Mouse (Mus musculus) liver, postnatal 0 days (tissue): ENCODE measurements at regions not wholly inside any gene's neighbourhood (a gene's known extent, or its start where the extent isn't known, plus 50 kb on each side); places are given as distances from the start of the nearest gene placed in this dataset.

ENCODE experiments used
- ATAC-seq: fragments of 200-750 bp; cut with Nextera tagmentation; 2 replicates; pipeline ENCODE4 v1.8.0; 2017; ENCODE audit warnings: mild to moderate bottlenecking, moderate library complexity
- DNase-seq: peaks from one replicate; pipeline ENCODE4 v3.0.0-alpha.2; 2016
- H3K27ac ChIP-seq: fragments of 300-500 bp; sonication (generic); 2 replicates; pipeline ENCODE4 v1.5.1; 2014; ENCODE audit warnings: antibody characterized with exemption, moderate library complexity, mild to moderate bottlenecking, low read depth
- H3K27me3 ChIP-seq: fragments of 300-500 bp; sonication (generic); 2 replicates; pipeline ENCODE4 v1.6.1; 2014; ENCODE audit warnings: low read length, control low read depth, mixed read lengths; ENCODE audit not compliant: insufficient read depth
- H3K36me3 ChIP-seq: fragments of 300-500 bp; sonication (generic); replicated peaks from 2 replicates; pipeline ENCODE4 v1.6.1; 2014; ENCODE audit warnings: mild to moderate bottlenecking, control low read depth, low read length, moderate library complexity, mixed read lengths; ENCODE audit not compliant: insufficient read depth
- H3K4me1 ChIP-seq: fragments of 300-500 bp; sonication (generic); 2 replicates; pipeline ENCODE4 v1.6.1; 2014; ENCODE audit warnings: antibody characterized with exemption, mild to moderate bottlenecking, control low read depth; ENCODE audit not compliant: insufficient read depth
- H3K4me2 ChIP-seq: fragments of 300-500 bp; sonication (generic); 2 replicates; pipeline ENCODE4 v1.6.1; 2014; ENCODE audit warnings: low read depth, mild to moderate bottlenecking, low read length, moderate library complexity, mixed read lengths
- H3K4me3 ChIP-seq: fragments of 300-500 bp; sonication (generic); 2 replicates; pipeline ENCODE4 v1.5.1; 2014; ENCODE audit warnings: low read depth, low read length
- H3K9ac ChIP-seq: fragments of 300-500 bp; sonication (generic); replicated peaks from 2 replicates; pipeline ENCODE4 v1.6.1; 2014; ENCODE audit warnings: mild to moderate bottlenecking, moderate library complexity
- H3K9me3 ChIP-seq: fragments of 300-500 bp; sonication (generic); 2 replicates; pipeline ENCODE4 v1.6.1; 2016; ENCODE audit warnings: mild to moderate bottlenecking, control low read depth, low read length, mixed read lengths
- CTCF ChIP-seq: sonication (generic); IDR thresholded peaks from 2 replicates; pipeline ENCODE4 v1.5.1; 2016; ENCODE audit warnings: antibody characterized with exemption, low read depth
- EP300 ChIP-seq: IDR thresholded peaks from 2 replicates; pipeline ENCODE4 v1.6.1; 2016; ENCODE audit warnings: antibody characterized with exemption, low read depth, mild to moderate bottlenecking
- WGBS: fragments of 180-500 bp; shearing (Covaris S2); extraction: QIAGEN DNeasy Blood & Tissue Kit; methylation state at CpG from one replicate; pipeline ENCODE4 v1.1.7; 2014; ENCODE audit not compliant: insufficient replicate concordance; 5-methylcytosine and 5-hydroxymethylcytosine counted together

- ATAC-seq (no peak), DNase-seq (no peak)
- no peak overlapping the region for H3K4me3 ChIP-seq
- H3K4me2 ChIP-seq, result no peak overlapping the region
- no peaks in the 10 kb centered on the region for H3K27me3 ChIP-seq
- TF ChIP-seq EP300 (no peak), CTCF (no peak)
- H3K9me3 ChIP-seq, result no peaks in the 10 kb centered on the region
- H3K36me3 ChIP-seq, result no peaks in the 10 kb centered on the region
- H3K27ac ChIP-seq, result no peak overlapping the region
- H3K9ac ChIP-seq, result no peak overlapping the region
- H3K4me1 ChIP-seq, result peaks cover 2% of the 10 kb centered on the region; the same call in 1 of the 2 replicates
- 28% methylated on average over 5 of the region's 5 CpGs for WGBS
Measured at GRCm38 (mm10) chr9:115361191-115361590, 51.0 kb upstream of the Stt3b start.

- H3K4me2 ChIP-seq, result no peak overlapping the region
- DNase-seq (no peak), ATAC-seq (no peak)
- H3K27ac ChIP-seq, result no peak overlapping the region
- H3K36me3 ChIP-seq, result no peaks in the 10 kb centered on the region
- H3K4me3 ChIP-seq, result no peak overlapping the region
- H3K9ac ChIP-seq, result no peak overlapping the region
- H3K4me1 ChIP-seq, result no peaks in the 10 kb centered on the region
- TF ChIP-seq CTCF (no peak), EP300 (no peak)
- no peaks in the 10 kb centered on the region for H3K27me3 ChIP-seq
- H3K9me3 ChIP-seq, result no peaks in the 10 kb centered on the region
- WGBS, result 84% methylated on average over 11 of the region's 11 CpGs
Measured at GRCm38 (mm10) chr9:115361881-115362280, 51.7 kb upstream of the Stt3b start.

GRCm38 (mm10) chr9:115362486-115362885 lies 52.3 kb upstream of the Stt3b start:
- Histone ChIP-seq H3K9ac (no peak overlapping the region), H3K27me3 (no peaks in the 10 kb centered on the region), H3K9me3 (no peaks in the 10 kb centered on the region), H3K4me1 (no peaks in the 10 kb centered on the region), H3K4me3 (no peak overlapping the region), H3K36me3 (no peaks in the 10 kb centered on the region), H3K4me2 (no peak overlapping the region), H3K27ac (no peak overlapping the region)
- no peak for ATAC-seq
- DNase-seq, result no peak
- no peak for TF ChIP-seq CTCF
- no peak for TF ChIP-seq EP300
- WGBS, result 90% methylated on average over 4 of the region's 4 CpGs

- Histone ChIP-seq H3K4me1 (no peaks in the 10 kb centered on the region), H3K36me3 (no peaks in the 10 kb centered on the region), H3K9ac (no peak overlapping the region), H3K4me2 (no peak overlapping the region), H3K27ac (no peak overlapping the region), H3K4me3 (no peak overlapping the region), H3K9me3 (no peaks in the 10 kb centered on the region), H3K27me3 (no peaks in the 10 kb centered on the region)
- DNase-seq, result no peak
- TF ChIP-seq CTCF, result peak; percentile 40
- no peak for TF ChIP-seq EP300
- no peak for ATAC-seq
- WGBS, result 86% methylated on average over 16 of the region's 16 CpGs
Measured at GRCm38 (mm10) chr9:115364919-115365861, 55.0 kb upstream of the Stt3b start.

- H3K27ac ChIP-seq, result no peak overlapping the region
- no peaks in the 10 kb centered on the region for H3K36me3 ChIP-seq
- H3K4me3 ChIP-seq, result no peak overlapping the region
- H3K4me1 ChIP-seq, result no peaks in the 10 kb centered on the region
- ATAC-seq (no peak), DNase-seq (no peak)
- WGBS, result 60% methylated on average over 3 of the region's 3 CpGs
- H3K9ac ChIP-seq, result no peak overlapping the region
- no peaks in the 10 kb centered on the region for H3K9me3 ChIP-seq
- H3K4me2 ChIP-seq, result no peak overlapping the region
- TF ChIP-seq EP300, result no peak
- no peak for TF ChIP-seq CTCF
- H3K27me3 ChIP-seq, result no peaks in the 10 kb centered on the region
Measured at GRCm38 (mm10) chr9:115367808-115368207, 57.6 kb upstream of the Stt3b start.

- no peak overlapping the region for H3K4me3 ChIP-seq
- H3K9me3 ChIP-seq, result no peaks in the 10 kb centered on the region
- ATAC-seq (no peak), DNase-seq (no peak)
- TF ChIP-seq CTCF (no peak), EP300 (no peak)
- H3K36me3 ChIP-seq, result no peaks in the 10 kb centered on the region
- H3K27me3 ChIP-seq, result no peaks in the 10 kb centered on the region
- H3K27ac ChIP-seq, result no peak overlapping the region
- no peak overlapping the region for H3K4me2 ChIP-seq
- H3K4me1 ChIP-seq, result peaks cover 3% of the 10 kb centered on the region; the same call in 1 of the 2 replicates
- WGBS, result 85% methylated on average over 15 of the region's 15 CpGs
- H3K9ac ChIP-seq, result no peak overlapping the region
Measured at GRCm38 (mm10) chr9:115380276-115380675, 70.1 kb upstream of the Stt3b start.
